Mouse (Mus musculus) frontal cortex, adult (tissue): ENCODE measurements around the gene Borcs6.

ENCODE experiments used
- ATAC-seq: cut with Nextera tagmentation; 2 replicates; pipeline ENCODE4 v1.9.2; 2017; ENCODE audit warnings: mild to moderate bottlenecking, moderate library complexity, mixed read lengths; ENCODE audit not compliant: low TSS enrichment

Borcs6 gene

GRCm38 (mm10) chr11:69101604-69102402 is 42.3 kb downstream of the Borcs6 start:
- ATAC-seq, result no peak

- no peak for ATAC-seq
Observed at GRCm38 (mm10) chr11:69102403-69102725, 42.8 kb downstream of the Borcs6 start.

DNA sequence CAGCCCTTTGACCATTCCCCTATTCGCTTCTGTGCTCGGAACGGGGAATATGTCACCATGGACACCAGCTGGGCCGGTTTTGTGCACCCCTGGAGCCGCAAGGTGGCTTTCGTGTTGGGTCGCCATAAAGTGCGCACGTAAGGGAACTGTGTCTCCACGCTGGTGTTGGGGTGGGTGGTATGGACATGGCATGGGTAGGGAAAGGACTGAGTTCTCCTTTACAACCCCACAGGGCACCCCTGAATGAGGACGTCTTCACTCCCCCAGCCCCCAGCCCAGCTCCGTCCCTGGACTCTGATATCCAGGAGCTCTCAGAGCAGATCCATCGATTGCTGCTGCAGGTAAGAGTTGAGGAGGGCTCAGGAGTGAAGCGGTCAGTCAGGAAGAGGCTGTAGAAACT is 43.6 kb downstream of the Borcs6 start:
- ATAC-seq, result no peak

GRCm38 (mm10) chr11:69103531-69104435 is 44.3 kb downstream of the Borcs6 start:
- ATAC-seq, result no peak

- no peak for ATAC-seq
Observed at GRCm38 (mm10) chr11:69104487-69104886, 45.0 kb downstream of the Borcs6 start.

DNA sequence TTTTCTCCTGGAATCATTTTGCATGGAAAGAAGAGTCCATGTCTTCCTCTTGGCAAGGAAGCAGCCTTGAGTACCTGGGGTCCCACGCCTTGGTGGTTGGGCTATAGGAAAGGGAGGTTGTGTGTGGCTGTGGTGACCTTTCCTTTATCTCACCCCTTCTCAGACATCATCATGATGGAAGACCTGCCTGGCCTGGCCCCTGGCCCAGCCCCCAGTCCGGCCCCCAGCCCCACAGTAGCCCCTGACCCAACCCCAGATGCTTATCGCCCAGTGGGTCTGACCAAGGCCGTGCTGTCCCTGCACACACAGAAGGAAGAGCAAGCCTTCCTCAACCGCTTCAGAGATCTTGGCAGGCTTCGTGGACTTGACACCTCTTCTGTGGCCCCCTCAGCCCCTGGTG is 45.7 kb downstream of the Borcs6 start:
- ATAC-seq, result no peak

DNA sequence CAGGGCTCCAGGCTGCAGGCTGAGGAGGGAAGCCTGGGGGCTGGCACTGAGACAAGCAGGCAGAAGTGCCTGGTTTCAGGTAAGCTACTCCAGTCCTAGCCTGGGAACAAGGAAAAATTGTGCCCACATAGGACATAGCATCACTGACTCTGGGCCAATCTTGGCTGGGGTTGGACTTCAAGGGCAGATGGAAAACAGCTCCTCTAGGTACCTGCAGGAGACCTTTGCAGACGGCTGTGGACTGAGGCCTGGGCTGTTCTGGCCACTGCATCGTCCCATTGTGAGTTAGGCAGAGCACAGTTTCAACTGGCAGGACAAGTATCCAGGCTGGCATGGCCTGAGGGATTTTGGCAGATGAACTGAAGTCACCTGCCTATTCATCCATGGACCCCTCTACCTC is 46.3 kb downstream of the Borcs6 start:
- no peak for ATAC-seq

GRCm38 (mm10) chr11:69106299-69106698 is 46.8 kb downstream of the Borcs6 start:
- ATAC-seq, result no peak

DNA sequence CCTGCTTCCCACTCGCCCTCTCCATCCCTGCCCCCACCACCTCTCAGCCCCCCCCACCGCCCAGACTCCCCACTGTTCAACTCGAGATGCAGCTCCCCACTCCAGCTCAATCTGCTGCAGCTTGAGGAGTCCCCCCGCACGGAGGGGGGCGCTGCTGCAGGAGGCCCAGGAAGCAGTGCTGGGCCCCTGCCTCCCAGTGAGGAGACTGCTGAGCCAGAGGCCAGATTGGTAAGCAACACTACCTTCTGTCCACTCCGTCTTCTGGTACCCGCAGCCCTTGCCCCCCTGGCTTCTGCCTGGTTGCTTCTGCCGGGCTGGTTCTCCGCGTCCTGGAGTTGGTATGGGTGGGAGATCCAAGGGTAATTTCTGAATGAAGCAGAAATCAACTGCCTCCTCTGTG is 47.3 kb downstream of the Borcs6 start:
- no peak for ATAC-seq

GRCm38 (mm10) chr11:69107676-69108075 is 48.2 kb downstream of the Borcs6 start:
- ATAC-seq, result no peak

GRCm38 (mm10) chr11:69108223-69108622 is 48.7 kb downstream of the Borcs6 start:
- ATAC-seq, result no peak

DNA sequence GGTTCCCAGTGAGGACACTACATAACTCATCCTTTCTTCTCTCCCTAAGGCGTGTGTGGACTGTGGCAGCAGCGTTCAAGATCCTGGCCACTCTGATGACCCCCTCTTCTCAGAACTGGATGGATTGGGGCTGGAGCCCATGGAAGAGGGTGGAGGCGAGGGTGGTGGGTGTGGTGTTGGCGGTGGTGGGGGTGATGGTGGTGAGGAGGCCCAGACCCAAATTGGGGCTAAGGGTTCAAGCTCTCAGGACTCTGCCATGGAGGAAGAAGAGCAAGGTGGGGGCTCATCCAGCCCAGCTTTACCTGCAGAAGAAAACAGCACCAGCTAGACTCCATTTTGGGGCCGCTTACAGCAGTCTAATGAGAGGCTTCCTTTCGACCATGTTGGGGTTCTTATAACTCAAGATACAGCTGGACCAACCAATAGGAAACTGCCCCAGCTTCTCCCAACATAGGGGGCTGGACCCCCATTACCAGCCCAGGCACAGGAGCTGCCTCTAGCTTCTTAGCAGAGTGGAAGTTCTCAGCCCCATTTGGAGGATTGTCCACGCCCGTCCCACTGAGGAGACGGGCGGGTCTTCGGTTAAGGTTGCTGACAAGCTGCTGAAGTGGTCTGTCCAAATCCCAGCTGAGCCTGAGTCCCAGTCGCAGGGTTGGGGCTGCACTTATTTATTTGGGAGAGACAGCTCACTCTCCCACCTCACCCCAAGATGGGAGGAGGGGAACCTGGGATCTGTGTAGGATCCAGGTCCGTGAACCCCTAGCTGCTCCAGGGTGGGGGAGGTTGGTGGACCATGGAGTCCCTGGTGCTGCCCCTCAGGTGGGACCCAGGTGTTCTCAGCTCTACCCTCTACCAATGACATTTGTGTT is 49.7 kb downstream of the Borcs6 start:
- ATAC-seq, result no peak

DNA sequence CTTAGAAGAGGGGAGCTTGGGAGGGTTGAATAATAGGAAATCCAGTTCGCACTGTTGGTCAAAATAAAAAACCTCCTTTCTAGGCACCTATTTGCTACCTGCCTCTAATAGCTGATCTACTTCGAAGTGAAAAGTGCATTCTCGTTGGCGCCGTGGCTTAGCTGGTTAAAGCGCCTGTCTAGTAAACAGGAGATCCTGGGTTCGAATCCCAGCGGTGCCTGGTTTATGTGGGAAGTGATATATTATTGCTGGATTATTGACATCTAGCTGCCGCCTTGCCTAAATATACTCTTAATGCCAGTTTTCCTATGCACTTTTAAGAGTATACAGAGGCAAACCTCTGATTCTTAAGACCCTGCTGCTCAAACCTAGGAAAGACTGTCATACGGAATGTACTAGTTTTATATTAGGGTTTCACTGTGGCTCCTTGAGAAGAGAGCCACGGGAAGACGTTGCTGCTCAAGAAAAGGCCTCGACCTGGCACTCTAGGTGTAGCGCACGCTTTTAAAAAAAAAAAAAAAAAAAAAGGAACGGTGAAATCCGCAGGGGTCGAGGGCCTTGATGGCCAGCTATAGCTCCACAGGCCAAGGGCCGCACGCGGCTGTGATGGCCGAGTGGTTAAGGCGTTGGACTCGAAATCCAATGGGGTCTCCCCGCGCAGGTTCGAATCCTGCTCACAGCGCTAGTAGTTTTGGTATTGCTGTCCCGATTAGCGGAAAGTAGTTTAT is 51.0 kb downstream of the Borcs6 start:
- 0 out of 2 replicates have a peak, but pooled peaks have one; percentile 4 for ATAC-seq
